Mouse (Mus musculus): Measurements from ENCODE around the gene Samd9l.
A peak's percentile ranks its signal among the peaks of the same experiment; 100 is the strongest.
"Not testable (repeated sequence)": the region's sequence is repeated elsewhere in the genome, so short reads cannot be mapped to it uniquely, and the experiment has no call there.

The Samd9l gene

DNA sequence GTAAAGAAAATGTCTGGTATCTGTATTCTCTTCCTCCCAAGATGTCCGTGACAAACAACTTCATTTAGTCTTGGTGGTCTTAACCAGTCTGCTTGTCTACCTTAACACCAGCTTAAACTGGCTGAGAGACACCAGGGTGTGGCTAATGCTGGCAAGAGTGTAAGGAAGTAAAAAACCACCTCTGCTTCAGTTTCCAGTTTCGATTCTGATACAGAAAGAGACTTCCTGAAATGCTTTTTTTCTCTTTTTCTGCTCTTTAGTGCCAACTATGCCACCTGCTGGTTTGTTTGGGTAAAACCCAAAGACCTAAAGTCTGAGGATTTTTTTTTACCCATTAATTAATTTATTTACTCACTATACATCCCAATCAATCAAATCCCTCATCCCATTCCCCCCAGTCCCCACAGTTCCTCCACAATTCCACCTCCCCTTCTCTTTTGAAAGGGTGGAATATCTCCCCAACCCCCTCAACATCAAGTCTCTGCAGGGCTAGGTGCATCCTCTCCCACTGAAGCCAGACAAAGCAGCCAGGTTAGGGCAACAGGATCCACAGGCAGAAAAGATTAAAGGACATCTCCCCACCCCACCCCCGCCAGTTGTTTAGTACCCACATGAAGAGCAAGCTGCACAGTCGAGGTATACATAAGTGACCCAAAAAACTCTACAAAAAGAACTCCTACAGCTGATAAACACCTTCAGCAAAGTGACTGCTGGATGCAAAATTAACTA is at the start of gene Samd9l:
Gene Samd9l (minus strand): TSS at position 233 of the 729 bp plus-strand sequence.
- peak in 1 of 2 experiments; percentile 49 for DNase-seq (ENCODE audit: low spot score in 2 of 2)

DNA sequence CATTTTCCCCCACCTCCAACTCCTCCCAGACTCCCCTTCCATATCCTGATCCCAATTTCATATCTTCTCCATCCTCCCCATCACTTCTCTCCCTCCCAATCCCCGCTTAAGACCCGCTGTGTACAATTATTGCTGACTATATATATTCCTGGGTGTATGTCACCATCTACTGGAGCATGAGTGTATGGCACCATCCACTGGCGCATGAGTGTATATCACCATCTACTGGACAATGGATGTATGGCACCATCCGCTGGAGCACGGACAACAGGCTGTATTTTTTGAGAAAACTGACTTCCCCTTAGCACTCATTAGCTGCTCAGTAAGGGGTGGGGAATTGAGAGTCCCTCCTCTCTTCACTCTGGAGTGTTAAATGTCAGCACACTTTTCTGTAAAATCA is 48.0 kb upstream of the Samd9l start:
- peak in 1 of 2 experiments; percentile 46 for DNase-seq (ENCODE audit: low spot score in 2 of 2)

GRCm38 (mm10) chr6:3443905-3444304 is 44.5 kb upstream of the Samd9l start:
- no peak for DNase-seq (ENCODE audit: low spot score in 2 of 2)

GRCm38 (mm10) chr6:3436087-3436486 is 36.7 kb upstream of the Samd9l start:
- no peak for DNase-seq (ENCODE audit: low spot score in 2 of 2)

DNA sequence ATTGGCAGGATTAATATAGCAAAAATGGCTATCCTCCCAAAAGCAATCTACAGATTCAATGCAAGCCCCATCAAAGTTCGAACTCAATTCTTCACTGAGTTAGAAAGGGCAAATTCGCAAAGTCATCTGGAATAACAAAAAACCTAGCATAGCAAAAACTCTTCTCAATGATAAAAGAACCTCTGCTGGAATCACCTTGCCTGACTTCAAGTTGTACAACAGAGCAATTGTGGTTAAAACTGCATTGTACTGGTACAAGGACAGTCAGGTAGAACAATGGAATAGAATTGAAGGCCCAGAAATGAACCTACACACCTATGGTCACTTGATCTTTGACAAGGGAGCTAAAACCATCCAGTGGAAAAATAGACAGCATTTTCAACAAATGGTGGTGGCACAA is 31.6 kb upstream of the Samd9l start:
- DNase-seq (ENCODE audit: low spot score in 2 of 2): not testable (repeated sequence)

DNA sequence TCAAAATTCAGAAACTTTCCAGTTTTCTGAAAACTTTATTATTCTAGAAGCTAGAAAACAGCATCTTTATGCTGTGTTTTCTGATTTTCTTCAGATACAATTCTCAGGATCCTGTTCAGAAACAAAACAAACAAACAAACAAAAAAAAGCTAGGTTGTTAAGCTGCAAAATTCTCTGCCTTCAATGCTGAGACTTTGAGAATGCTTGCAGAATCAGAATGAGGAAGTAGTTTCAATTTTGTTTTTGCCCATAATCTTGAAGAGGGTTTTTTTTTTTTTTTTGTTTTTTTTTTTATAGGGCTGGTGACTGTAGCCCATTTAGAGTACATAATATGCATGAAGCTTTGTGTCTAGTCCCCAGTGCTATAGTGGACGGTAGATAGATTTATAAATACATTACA is 27.7 kb upstream of the Samd9l start:
- DNase-seq (ENCODE audit: low spot score in 2 of 2): no peak

GRCm38 (mm10) chr6:3425333-3425732 is 26.0 kb upstream of the Samd9l start:
- not testable (repeated sequence) for DNase-seq (ENCODE audit: low spot score in 2 of 2)

DNA sequence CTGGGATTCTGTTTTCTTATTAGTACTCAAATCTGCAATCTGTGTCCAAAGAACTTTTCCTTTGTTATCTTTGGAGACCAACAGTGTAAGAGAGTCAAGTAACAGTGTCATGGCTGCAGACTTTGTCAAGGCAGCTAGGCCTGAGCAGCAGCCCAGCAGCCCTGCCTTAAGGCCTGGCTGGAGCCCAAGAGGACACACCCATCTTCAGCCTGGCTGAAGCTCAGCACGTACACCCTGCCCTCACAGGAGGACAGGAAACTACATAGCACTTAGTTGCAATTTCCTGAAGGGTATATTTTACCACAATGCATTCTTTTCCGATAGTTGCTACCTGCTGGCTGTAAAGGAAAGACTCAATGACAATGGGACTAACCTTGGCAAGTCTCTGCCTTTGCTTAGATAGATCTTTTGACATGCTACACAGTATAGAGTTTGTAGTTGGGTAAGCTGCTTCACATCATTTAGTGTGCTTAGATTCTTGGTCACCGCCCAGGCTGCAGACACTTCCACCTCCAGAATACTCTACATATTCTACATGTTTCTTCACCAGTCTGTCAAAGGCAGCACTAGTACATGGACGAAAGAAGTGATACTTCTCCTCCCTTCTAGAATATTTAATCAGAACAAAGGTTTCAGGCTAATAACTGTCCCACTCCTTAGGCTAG is 25.4 kb upstream of the Samd9l start:
- not testable (repeated sequence) for DNase-seq (ENCODE audit: low spot score in 2 of 2)

DNA sequence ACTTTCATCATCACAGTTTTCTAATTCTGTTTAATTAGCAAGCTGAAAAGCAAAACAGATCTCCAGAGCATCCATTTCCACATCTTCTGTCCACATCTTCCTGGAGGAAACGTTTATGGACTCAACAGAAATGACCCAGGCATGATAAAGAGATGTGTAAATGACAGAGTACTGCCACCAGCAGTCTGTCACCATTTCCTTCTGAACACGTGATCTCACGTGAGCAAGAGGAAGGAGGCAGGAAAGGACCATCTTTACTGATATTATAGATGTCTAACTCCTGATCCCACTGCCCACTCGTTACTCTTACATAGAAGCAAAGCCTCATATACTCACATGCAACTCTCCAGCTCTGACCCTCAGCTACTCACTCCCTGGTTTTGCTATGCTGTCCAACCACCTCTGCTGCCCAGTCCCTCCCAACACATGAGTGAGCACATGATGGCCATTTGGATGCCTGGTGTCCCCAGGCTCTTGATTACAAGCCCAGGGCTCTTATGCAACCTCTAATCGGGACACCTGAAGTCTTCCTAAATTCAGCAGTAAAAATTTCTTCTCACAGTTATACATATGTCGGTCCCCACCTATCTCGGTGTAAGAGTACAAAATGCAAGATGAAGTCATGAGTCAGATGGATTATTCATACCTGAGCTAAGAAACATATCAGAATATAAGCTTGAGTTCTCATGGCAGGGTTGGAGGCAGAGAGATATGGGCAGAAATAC is 2.0 kb downstream of the Samd9l start:
- DNase-seq (ENCODE audit: low spot score in 2 of 2): not testable (repeated sequence)

DNA sequence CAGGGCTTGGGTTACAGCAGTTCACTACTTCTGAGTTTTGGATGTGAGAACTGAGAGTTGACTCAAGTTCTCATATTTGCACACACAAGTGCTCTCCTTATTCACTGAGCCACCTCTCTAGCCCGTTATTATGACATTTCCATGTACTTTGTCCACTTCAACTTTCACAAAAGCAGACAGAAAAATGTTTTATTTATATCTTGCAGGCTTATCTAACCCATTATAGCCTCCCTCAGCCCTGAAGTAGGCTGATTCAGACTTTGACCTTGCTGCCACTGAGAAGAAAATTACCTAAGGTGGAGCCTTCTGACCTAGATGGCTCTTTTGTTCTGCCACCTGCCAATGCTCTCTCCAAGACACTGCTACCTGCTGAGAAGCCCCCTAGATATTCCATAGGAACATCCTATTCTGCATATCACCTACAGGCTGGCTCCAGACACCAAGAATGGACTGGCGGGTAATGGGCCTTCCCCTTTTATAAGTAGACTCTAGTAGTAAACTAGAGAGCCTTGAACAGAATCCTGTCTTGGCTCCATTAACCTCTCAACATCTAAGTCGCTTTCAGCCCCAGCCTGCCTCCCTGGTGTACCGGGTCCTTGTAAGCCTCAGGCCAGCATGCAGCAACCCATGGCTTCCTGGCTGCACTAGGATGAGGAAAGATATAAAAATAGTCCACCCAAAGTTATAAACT is 3.3 kb downstream of the Samd9l start:
- not testable (repeated sequence) for DNase-seq (ENCODE audit: low spot score in 2 of 2)

GRCm38 (mm10) chr6:3389995-3390394 is 9.4 kb downstream of the Samd9l start:
- no peak for DNase-seq (ENCODE audit: low spot score in 2 of 2)

DNA sequence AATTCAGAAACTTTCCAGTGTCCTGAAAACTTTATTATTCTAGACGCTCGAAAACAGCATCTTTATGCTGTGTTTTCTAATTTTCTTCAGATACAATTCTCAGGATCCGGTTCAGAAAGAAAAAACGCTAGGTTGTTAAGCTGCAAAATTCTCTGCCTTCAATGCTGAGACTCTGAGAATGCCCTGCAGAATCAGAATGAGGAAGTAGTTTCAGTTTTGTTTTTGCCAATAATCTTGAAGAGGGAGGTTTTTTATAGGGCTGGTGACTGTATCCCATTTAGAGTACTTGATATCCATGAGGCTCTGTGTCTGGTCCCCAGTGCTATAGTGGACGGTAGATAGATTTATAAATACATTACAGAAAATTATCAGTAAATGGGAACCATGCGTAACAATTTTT is 12.8 kb downstream of the Samd9l start:
- DNase-seq (ENCODE audit: low spot score in 2 of 2): no peak

- not testable (repeated sequence) for DNase-seq (ENCODE audit: low spot score in 2 of 2)
Observed at GRCm38 (mm10) chr6:3384816-3385215, 14.6 kb downstream of the Samd9l start.

GRCm38 (mm10) chr6:3384115-3384791 is 15.1 kb downstream of the Samd9l start:
- DNase-seq (ENCODE audit: low spot score in 2 of 2): not testable (repeated sequence)

DNA sequence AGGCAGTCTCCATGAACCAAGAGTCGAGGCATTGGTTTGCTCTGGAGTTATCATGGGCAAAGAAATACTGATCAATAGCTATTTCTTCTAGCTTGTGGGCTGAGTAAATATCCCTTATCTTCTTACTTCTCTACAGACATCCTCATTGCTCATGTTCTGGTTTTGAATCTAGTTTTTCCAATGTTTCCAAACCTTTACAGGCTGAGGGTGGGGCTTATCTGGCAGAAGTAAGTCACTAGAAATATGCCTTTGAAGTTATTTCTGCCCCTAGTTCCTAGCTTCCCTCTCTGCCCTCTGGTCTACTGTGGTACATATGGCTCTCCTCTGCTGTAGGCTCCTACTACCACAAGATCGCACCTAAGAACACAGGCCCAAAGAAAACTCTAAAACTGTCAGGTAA is 20.2 kb downstream of the Samd9l start:
- DNase-seq (ENCODE audit: low spot score in 2 of 2): no peak

- DNase-seq (ENCODE audit: low spot score in 2 of 2): no peak
Observed at GRCm38 (mm10) chr6:3376687-3377086, 22.7 kb downstream of the Samd9l start.

DNA sequence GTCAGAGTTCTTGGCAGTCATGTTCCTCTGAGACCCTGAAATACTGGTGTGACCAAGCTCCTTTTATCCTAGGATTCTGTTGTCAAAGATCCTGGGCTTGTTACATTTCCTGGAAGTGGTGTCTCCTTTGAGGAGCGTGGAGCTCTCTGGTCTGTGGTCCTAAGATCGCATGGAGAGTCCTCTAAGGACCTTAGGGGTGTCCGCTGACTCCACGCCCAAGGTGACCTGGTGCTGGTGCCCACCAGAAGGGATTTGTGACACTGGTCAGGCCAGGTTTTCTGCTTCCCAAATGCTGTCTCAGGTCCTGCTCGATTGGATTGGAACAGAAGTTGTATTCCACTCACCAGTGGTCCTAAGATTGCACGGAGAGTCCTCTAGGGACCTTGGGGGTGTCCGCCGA is 29.8 kb downstream of the Samd9l start:
- no peak for DNase-seq (ENCODE audit: low spot score in 2 of 2)

GRCm38 (mm10) chr6:3365609-3366008 is 33.8 kb downstream of the Samd9l start:
- not testable (repeated sequence) for DNase-seq (ENCODE audit: low spot score in 2 of 2)

DNA sequence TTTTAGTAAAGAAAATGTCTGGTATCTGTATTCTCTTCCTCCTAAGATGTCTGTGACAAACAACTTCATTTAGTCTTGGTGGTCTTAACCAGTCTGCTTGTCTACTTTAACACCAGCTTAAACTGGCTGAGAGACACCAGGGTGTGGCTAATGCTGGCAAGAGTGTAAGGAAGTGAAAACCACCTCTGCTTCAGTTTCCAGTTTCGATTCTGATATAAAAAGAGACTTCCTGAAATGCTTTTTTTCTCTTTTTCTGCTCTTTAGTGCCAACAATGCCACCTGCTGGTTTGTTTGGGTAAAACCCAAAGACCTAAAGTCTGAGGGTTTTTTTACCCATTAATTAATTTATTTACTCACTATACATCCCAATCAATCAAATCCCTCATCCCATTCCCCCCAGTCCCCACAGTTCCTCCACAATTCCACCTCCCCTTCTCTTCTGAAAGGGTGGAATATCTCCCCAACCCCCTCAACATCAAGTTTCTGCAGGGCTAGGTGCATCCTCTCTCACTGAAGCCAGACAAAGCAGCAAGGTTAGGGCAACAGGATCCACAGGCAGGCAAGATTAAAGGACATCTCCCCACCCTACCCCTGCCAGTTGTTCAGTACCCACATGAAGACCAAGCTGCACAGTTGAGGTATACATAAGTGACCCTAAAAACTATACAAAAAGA is 53.3 kb downstream of the Samd9l start:
- peak in 1 of 2 experiments; percentile 23 for DNase-seq (ENCODE audit: low spot score in 2 of 2)

- DNase-seq (ENCODE audit: low spot score in 2 of 2): not testable (repeated sequence)
Observed at GRCm38 (mm10) chr6:3345043-3345639, 54.2 kb downstream of the Samd9l start.
